33 mouse cellular contexts compared by ENCODE assay signal in genomic region chr1:153059626-153060025, GRCm38 (mm10).
DNase-seq lines count a peak whose midpoint lies in the region; ATAC-seq and TF ChIP-seq lines count a peak whose summit lies in the region.
"Had no signal": no experiment of that assay in that cellular context is flagged by ENCODE, and none has a peak within 500 bp of the region (broad histone marks: within the 10 kb centered on the region; RNA-seq: fewer than 3 reads in every experiment).

No protein-coding gene starts in this region.

- no peak overlapping the region for H3K9ac ChIP-seq in midbrain, embryonic 13.5 days (replicated peaks)
- no peak overlapping the region for H3K9ac ChIP-seq in hindbrain, postnatal 0 days (replicated peaks; ENCODE audit: low read length)
- H3K9ac ChIP-seq: heart, embryonic 13.5 days; hindbrain, embryonic 15.5 days; intestine, embryonic 15.5 days; limb, embryonic 13.5 days; liver, embryonic 12.5 days; liver, postnatal 0 days; neural tube, embryonic 15.5 days; stomach, embryonic 15.5 days had no signal

- no peak for ATAC-seq in midbrain, embryonic 13.5 days
- ATAC-seq in hindbrain, postnatal 0 days = peak; percentile 50; the same call in 1 of the 2 replicates
- ATAC-seq: forebrain, embryonic 16.5 days; intestine, embryonic 15.5 days; liver, embryonic 12.5 days; liver, postnatal 0 days; lung, postnatal 0 days had no signal

- no peak overlapping the region for H3K4me2 ChIP-seq in midbrain, embryonic 13.5 days (replicated peaks)
- H3K4me2 ChIP-seq in hindbrain, postnatal 0 days (ENCODE audit: low read depth, low read length) = no peak overlapping the region
- H3K4me2 ChIP-seq: heart, embryonic 13.5 days; hindbrain, embryonic 15.5 days; intestine, embryonic 15.5 days; limb, embryonic 13.5 days; liver, embryonic 12.5 days; neural tube, embryonic 15.5 days; stomach, embryonic 15.5 days had no signal

- peak; percentile 66 for DNase-seq in cerebellum, adult 9-11 months
- DNase-seq in cerebellum, adult 8-10 months = no peak
- DNase-seq in midbrain, embryonic 10.5 days (ENCODE audit: low spot score) = no peak
- peak; percentile 62 for DNase-seq in NIH3T3 (ENCODE audit: low read depth)
- no peak for DNase-seq in hindbrain, postnatal 0 days (ENCODE audit: low spot score)
- DNase-seq in thymus, postnatal 0 days (ENCODE audit: low spot score) = no peak
- no peak for DNase-seq in embryo, embryonic 9.5 days (ENCODE audit: extremely low spot score)
- DNase-seq: adrenal gland, adult 2 months; embryo, embryonic 11 days; heart, postnatal 14 days; kidney, adult 2 months; kidney, postnatal 36 days; liver, postnatal 0 days; lung, postnatal 4 days; midbrain, embryonic 14.5 days; retina, postnatal 1 day; right cerebral cortex, postnatal 14 days; thymus, postnatal 14 days had no signal

- no peaks in the 10 kb centered on the region for H3K36me3 ChIP-seq in midbrain, embryonic 10.5 days
- H3K36me3 ChIP-seq in midbrain, embryonic 13.5 days = no peaks in the 10 kb centered on the region
- no peaks in the 10 kb centered on the region for H3K36me3 ChIP-seq in hindbrain, postnatal 0 days (ENCODE audit: insufficient read depth, low read length)
- H3K36me3 ChIP-seq: G1E; heart, embryonic 13.5 days; hindbrain, embryonic 15.5 days; intestine, embryonic 15.5 days; limb, embryonic 13.5 days; liver, embryonic 12.5 days; neural tube, embryonic 15.5 days; stomach, embryonic 15.5 days had no signal

- peak overlapping the region; percentile 52; the same call in 1 of the 2 replicates for H3K27ac ChIP-seq in midbrain, embryonic 10.5 days (replicated peaks)
- no peak overlapping the region for H3K27ac ChIP-seq in midbrain, embryonic 13.5 days
- H3K27ac ChIP-seq in hindbrain, postnatal 0 days = no peak overlapping the region
- H3K27ac ChIP-seq: heart, embryonic 13.5 days; hindbrain, embryonic 15.5 days; intestine, embryonic 15.5 days; layer of hippocampus, adult 2 months; left cerebral cortex, adult 2 months; limb, embryonic 13.5 days; liver, embryonic 12.5 days; neural tube, embryonic 15.5 days; stomach, embryonic 15.5 days had no signal

- no peaks in the 10 kb centered on the region for H3K9me3 ChIP-seq in midbrain, embryonic 10.5 days (replicated peaks)
- no peaks in the 10 kb centered on the region for H3K9me3 ChIP-seq in midbrain, embryonic 13.5 days
- H3K9me3 ChIP-seq in hindbrain, postnatal 0 days (ENCODE audit: low read length) = no peaks in the 10 kb centered on the region
- H3K9me3 ChIP-seq: G1E; heart, embryonic 13.5 days; hindbrain, embryonic 15.5 days; intestine, embryonic 15.5 days; limb, embryonic 13.5 days; liver, embryonic 12.5 days; megakaryocyte, embryonic 14.5 days; neural tube, embryonic 15.5 days; stomach, embryonic 15.5 days had no signal

- H3K27me3 ChIP-seq in midbrain, embryonic 10.5 days (ENCODE audit: low read depth, poor library complexity, severe bottlenecking) = peaks cover 43% of the 10 kb centered on the region
- peaks cover 49% of the 10 kb centered on the region for H3K27me3 ChIP-seq in midbrain, embryonic 13.5 days
- H3K27me3 ChIP-seq in hindbrain, postnatal 0 days (ENCODE audit: insufficient read depth, low read length) = 0 out of 2 replicates have a peak, but pooled peaks cover 3% of the 10 kb centered on the region
- H3K27me3 ChIP-seq: heart, embryonic 13.5 days; intestine, embryonic 15.5 days; limb, embryonic 13.5 days; neural tube, embryonic 15.5 days; stomach, embryonic 15.5 days had no signal

- H3K4me1 ChIP-seq in midbrain, embryonic 10.5 days = peaks cover 22% of the 10 kb centered on the region
- peaks cover 5% of the 10 kb centered on the region for H3K4me1 ChIP-seq in midbrain, embryonic 13.5 days (replicated peaks)
- 0 out of 2 replicates have a peak, but pooled peaks cover 4% of the 10 kb centered on the region for H3K4me1 ChIP-seq in hindbrain, postnatal 0 days (ENCODE audit: insufficient read depth, low read length)
- H3K4me1 ChIP-seq: liver, embryonic 12.5 days; megakaryocyte, embryonic 14.5 days had no signal

- 90% methylated on average over 9 of the region's 9 CpGs for WGBS in midbrain, embryonic 10.5 days
- WGBS in midbrain, embryonic 13.5 days = 92% methylated on average over 9 of the region's 9 CpGs
- WGBS in hindbrain, postnatal 0 days = 65% methylated on average over 9 of the region's 9 CpGs

- no peak for TF ChIP-seq CTCF in hindbrain, postnatal 0 days (IDR thresholded peaks at IDR 0.05; ENCODE audit: low read depth)

- no peak overlapping the region for H3K4me3 ChIP-seq in midbrain, embryonic 10.5 days
- H3K4me3 ChIP-seq in midbrain, embryonic 13.5 days (replicated peaks) = no peak overlapping the region
- H3K4me3 ChIP-seq in hindbrain, postnatal 0 days (ENCODE audit: low read length) = no peak overlapping the region
- H3K4me3 ChIP-seq: erythroblast, embryonic 14.5 days; heart, embryonic 13.5 days; hindbrain, embryonic 15.5 days; intestine, embryonic 15.5 days; layer of hippocampus, adult 2 months; left cerebral cortex, adult 2 months; limb, embryonic 13.5 days; liver, embryonic 12.5 days; megakaryocyte, embryonic 14.5 days; neural tube, embryonic 15.5 days; stomach, embryonic 15.5 days had no signal

Comparison
In these comparisons a context has a peak if more than half of its experiments do, and no peak if none do; other contexts are left out.
1. DNase-seq: peak in cerebellum, adult 9-11 months (single experiment) and NIH3T3 (single experiment); none in cerebellum, adult 8-10 months (single experiment), midbrain, embryonic 10.5 days (single experiment), hindbrain, postnatal 0 days (single experiment), thymus, postnatal 0 days (single experiment) and embryo, embryonic 9.5 days (single experiment).